Mouse (Mus musculus): ENCODE measurements at regions not wholly inside any gene's neighbourhood (a gene's known extent, or its start where the extent isn't known, plus 50 kb on each side); places are given as distances from the start of the nearest gene placed in this dataset.
"Not testable (repeated sequence)": the region's sequence is repeated elsewhere in the genome, so short reads cannot be mapped to it uniquely, and the experiment has no call there.

GRCm38 (mm10) chr12:11754184-11754907 is 298.5 kb downstream of the Rad51ap2 start:
- Histone ChIP-seq H3K4me1 (ENCODE audit: control insufficient read depth, insufficient read depth, low read length) (no peaks in the 10 kb centered on the region), H3K4me3 (ENCODE audit: insufficient read depth, low read depth, low read length) (no peak overlapping the region), H3K27ac (ENCODE audit: insufficient read depth, low read depth, low read length) (no peak overlapping the region), H3K36me3 (ENCODE audit: control insufficient read depth, insufficient read depth, low read length) (no peaks in the 10 kb centered on the region), H3K27me3 (replicated peaks; ENCODE audit: control insufficient read depth, insufficient read depth, low read length) (no peaks in the 10 kb centered on the region)
- TF ChIP-seq POLR2A (IDR thresholded peaks at IDR 0.05; ENCODE audit: low read depth, low read length), result no peak
- TF ChIP-seq CTCF (conservative IDR thresholded peaks at IDR 0.05; ENCODE audit: insufficient read depth, insufficient read length, low read depth, low read length), result no peak
- DNase-seq, result no peak

GRCm38 (mm10) chr12:11802326-11802725 is 346.4 kb downstream of the Rad51ap2 start:
- TF ChIP-seq POLR2A (IDR thresholded peaks at IDR 0.05; ENCODE audit: low read depth, low read length) (no peak), CTCF (conservative IDR thresholded peaks at IDR 0.05; ENCODE audit: insufficient read depth, insufficient read length, low read depth, low read length) (no peak)
- Histone ChIP-seq H3K4me3 (ENCODE audit: insufficient read depth, low read depth, low read length) (no peak overlapping the region), H3K27ac (ENCODE audit: insufficient read depth, low read depth, low read length) (no peak overlapping the region), H3K4me1 (ENCODE audit: control insufficient read depth, insufficient read depth, low read length) (no peaks in the 10 kb centered on the region), H3K27me3 (replicated peaks; ENCODE audit: control insufficient read depth, insufficient read depth, low read length) (no peaks in the 10 kb centered on the region), H3K36me3 (ENCODE audit: control insufficient read depth, insufficient read depth, low read length) (no peaks in the 10 kb centered on the region)
- 86% methylated on average over 2 of the region's 2 CpGs for WGBS
- no peak for DNase-seq

GRCm38 (mm10) chr12:11803162-11803561 is 347.3 kb downstream of the Rad51ap2 start:
- WGBS, result 72% methylated on average over 1 of the region's 1 CpGs
- H3K36me3 ChIP-seq (ENCODE audit: control insufficient read depth, insufficient read depth, low read length), result no peaks in the 10 kb centered on the region
- DNase-seq, result no peak
- TF ChIP-seq POLR2A (IDR thresholded peaks at IDR 0.05; ENCODE audit: low read depth, low read length), result no peak
- TF ChIP-seq CTCF (conservative IDR thresholded peaks at IDR 0.05; ENCODE audit: insufficient read depth, insufficient read length, low read depth, low read length), result no peak
- H3K27ac ChIP-seq (ENCODE audit: insufficient read depth, low read depth, low read length), result no peak overlapping the region
- H3K4me1 ChIP-seq (ENCODE audit: control insufficient read depth, insufficient read depth, low read length), result no peaks in the 10 kb centered on the region
- H3K4me3 ChIP-seq (ENCODE audit: insufficient read depth, low read depth, low read length), result no peak overlapping the region
- no peaks in the 10 kb centered on the region for H3K27me3 ChIP-seq (replicated peaks; ENCODE audit: control insufficient read depth, insufficient read depth, low read length)

- Histone ChIP-seq H3K36me3 (ENCODE audit: control insufficient read depth, insufficient read depth, low read length) (no peaks in the 10 kb centered on the region), H3K27ac (ENCODE audit: insufficient read depth, low read depth, low read length) (no peak overlapping the region), H3K4me1 (ENCODE audit: control insufficient read depth, insufficient read depth, low read length) (no peaks in the 10 kb centered on the region), H3K27me3 (replicated peaks; ENCODE audit: control insufficient read depth, insufficient read depth, low read length) (no peaks in the 10 kb centered on the region), H3K4me3 (ENCODE audit: insufficient read depth, low read depth, low read length) (no peak overlapping the region)
- DNase-seq, result no peak
- no peak for TF ChIP-seq CTCF (conservative IDR thresholded peaks at IDR 0.05; ENCODE audit: insufficient read depth, insufficient read length, low read depth, low read length)
- TF ChIP-seq POLR2A (IDR thresholded peaks at IDR 0.05; ENCODE audit: low read depth, low read length), result no peak
Measured at GRCm38 (mm10) chr12:11829701-11830100, 373.8 kb downstream of the Rad51ap2 start.

GRCm38 (mm10) chr12:11831292-11831691 is 375.4 kb downstream of the Rad51ap2 start:
- no peak for TF ChIP-seq POLR2A (IDR thresholded peaks at IDR 0.05; ENCODE audit: low read depth, low read length)
- WGBS, result 56% methylated on average over 5 of the region's 5 CpGs
- Histone ChIP-seq H3K36me3 (ENCODE audit: control insufficient read depth, insufficient read depth, low read length) (no peaks in the 10 kb centered on the region), H3K27me3 (replicated peaks; ENCODE audit: control insufficient read depth, insufficient read depth, low read length) (no peaks in the 10 kb centered on the region), H3K4me1 (ENCODE audit: control insufficient read depth, insufficient read depth, low read length) (no peaks in the 10 kb centered on the region), H3K4me3 (ENCODE audit: insufficient read depth, low read depth, low read length) (no peak overlapping the region), H3K27ac (ENCODE audit: insufficient read depth, low read depth, low read length) (no peak overlapping the region)
- DNase-seq, result no peak

- WGBS, result 37% methylated on average over 3 of the region's 3 CpGs
- no peak for DNase-seq
- TF ChIP-seq POLR2A (IDR thresholded peaks at IDR 0.05; ENCODE audit: low read depth, low read length) (no peak), CTCF (conservative IDR thresholded peaks at IDR 0.05; ENCODE audit: insufficient read depth, insufficient read length, low read depth, low read length) (no peak)
- Histone ChIP-seq H3K4me1 (ENCODE audit: control insufficient read depth, insufficient read depth, low read length) (no peaks in the 10 kb centered on the region), H3K27me3 (replicated peaks; ENCODE audit: control insufficient read depth, insufficient read depth, low read length) (no peaks in the 10 kb centered on the region), H3K27ac (ENCODE audit: insufficient read depth, low read depth, low read length) (no peak overlapping the region), H3K4me3 (ENCODE audit: insufficient read depth, low read depth, low read length) (no peak overlapping the region), H3K36me3 (ENCODE audit: control insufficient read depth, insufficient read depth, low read length) (no peaks in the 10 kb centered on the region)
Measured at GRCm38 (mm10) chr12:11837819-11838472, 382.1 kb downstream of the Rad51ap2 start.

- WGBS, result 39% methylated on average over 3 of the region's 3 CpGs
- H3K27ac ChIP-seq (ENCODE audit: insufficient read depth, low read depth, low read length), result no peak overlapping the region
- H3K4me1 ChIP-seq (ENCODE audit: control insufficient read depth, insufficient read depth, low read length), result no peaks in the 10 kb centered on the region
- DNase-seq, result no peak
- H3K4me3 ChIP-seq (ENCODE audit: insufficient read depth, low read depth, low read length), result no peak overlapping the region
- no peaks in the 10 kb centered on the region for H3K36me3 ChIP-seq (ENCODE audit: control insufficient read depth, insufficient read depth, low read length)
- TF ChIP-seq CTCF (conservative IDR thresholded peaks at IDR 0.05; ENCODE audit: insufficient read depth, insufficient read length, low read depth, low read length) (no peak), POLR2A (IDR thresholded peaks at IDR 0.05; ENCODE audit: low read depth, low read length) (no peak)
- no peaks in the 10 kb centered on the region for H3K27me3 ChIP-seq (replicated peaks; ENCODE audit: control insufficient read depth, insufficient read depth, low read length)
Measured at GRCm38 (mm10) chr12:11851034-11851433, 395.2 kb downstream of the Rad51ap2 start.

- H3K27ac ChIP-seq (ENCODE audit: insufficient read depth, low read depth, low read length); H3K4me3 ChIP-seq (ENCODE audit: insufficient read depth, low read depth, low read length); DNase-seq; H3K4me1 ChIP-seq (ENCODE audit: control insufficient read depth, insufficient read depth, low read length); H3K27me3 ChIP-seq (replicated peaks; ENCODE audit: control insufficient read depth, insufficient read depth, low read length); H3K36me3 ChIP-seq (ENCODE audit: control insufficient read depth, insufficient read depth, low read length): not testable (repeated sequence)
- 96% methylated on average over 11 of the region's 11 CpGs for WGBS
Measured at GRCm38 (mm10) chr12:11881809-11882208, 380.1 kb upstream of the Fam49a start.
